Mouse (Mus musculus) thymus, adult 2 months (tissue): Measurements from ENCODE around the gene Grin2b.

Source experiments
- CTCF ChIP-seq: fragments of 200-500 bp; IDR thresholded peaks from 2 replicates; pipeline ENCODE4 v1.5.1; 2012; ENCODE audit warnings: mild to moderate bottlenecking, control low read depth, low read length, moderate library complexity, borderline replicate concordance; ENCODE audit not compliant: control insufficient read depth, poor library complexity, insufficient read depth; ENCODE audit errors: extremely low read depth
- POLR2A ChIP-seq: fragments of 200-500 bp; IDR thresholded peaks from 2 replicates; pipeline ENCODE4 v1.6.1; 2012; ENCODE audit warnings: mild to moderate bottlenecking, low read length, control low read depth, moderate library complexity; ENCODE audit not compliant: control insufficient read depth, poor library complexity, insufficient read depth; ENCODE audit errors: extremely low read depth

GRCm38 (mm10) chr6:135914608-135915007, 258.7 kb downstream of the Grin2b start:
- TF ChIP-seq CTCF (no peak), POLR2A (no peak)
